Mouse (Mus musculus): ENCODE results near the gene Mst1. TPM values are rescaled to one million over a fixed set of nuclear protein-coding genes. Genes with fewer than 3 reads are reported as not detected.

Gene Mst1
- not detected for total RNA-seq (2023)

DNA sequence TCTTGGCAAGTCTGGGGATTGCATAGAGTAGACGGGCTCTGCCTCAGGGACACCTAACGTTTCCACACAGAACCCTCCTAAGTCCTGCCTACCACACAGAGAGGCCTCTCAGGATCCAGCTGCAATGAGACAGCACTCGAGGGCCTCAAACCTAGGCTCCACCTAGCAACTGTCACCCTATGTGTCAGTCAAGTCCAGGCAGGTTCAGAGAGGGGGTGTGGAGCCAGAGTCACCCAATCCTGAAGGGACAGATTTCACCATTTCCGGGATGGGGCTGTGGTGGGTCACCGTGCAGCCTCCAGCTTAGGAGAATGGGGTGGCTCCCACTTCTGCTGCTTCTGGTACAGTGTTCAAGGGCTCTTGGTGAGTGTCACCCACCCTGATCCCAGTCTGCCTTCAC lies at the start of gene Mst1:
Gene Mst1, plus strand, starts transcription at position 269 of the 400 bp plus-strand sequence.

GRCm38 (mm10) chr9:108049016-108049455 lies 31.2 kb upstream of the Mst1 start, which contains the start of gene Gmppb:
Gene Gmppb (plus strand): TSS chr9:108049242.

DNA sequence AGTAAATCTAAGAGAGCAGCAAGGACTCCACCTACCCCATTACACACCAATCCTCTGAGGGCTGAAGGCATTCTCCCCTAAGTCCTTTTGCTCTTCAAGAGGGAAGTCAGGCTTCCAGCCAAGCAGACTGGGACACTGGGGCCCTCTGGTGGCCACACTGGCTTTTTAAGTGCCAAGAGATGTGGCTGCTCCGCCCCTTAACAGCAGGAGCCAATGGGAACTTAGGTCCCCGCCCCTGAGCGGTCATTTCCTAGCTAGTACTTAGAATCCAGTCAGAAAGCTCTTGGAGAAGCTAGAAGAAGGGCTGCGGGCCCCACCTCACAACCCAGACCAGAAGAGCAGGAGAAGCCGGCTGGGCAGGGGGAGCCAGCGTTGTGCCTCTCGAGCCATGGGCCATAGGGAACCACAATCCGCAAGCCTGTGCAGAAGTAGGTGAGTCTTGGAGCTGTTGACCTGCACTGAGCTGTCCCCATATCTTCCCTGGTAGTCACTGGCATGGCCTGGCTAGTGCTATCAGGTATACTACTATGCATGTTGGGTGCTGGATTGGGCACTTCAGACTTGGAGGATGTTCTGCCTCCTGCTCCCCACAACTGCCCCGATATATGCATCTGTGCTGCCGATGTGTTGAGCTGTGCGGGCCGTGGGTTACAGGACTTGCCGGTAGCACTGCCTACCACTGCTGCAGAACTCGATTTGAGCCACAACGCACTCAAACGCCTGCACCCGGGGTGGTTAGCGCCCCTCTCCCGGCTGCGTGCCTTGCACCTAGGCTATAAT lies 27.2 kb upstream of the Mst1 start, which contains the start of gene Amigo3:
Gene Amigo3, plus strand, starts transcription at position 275 of the 780 bp plus-strand sequence.

DNA sequence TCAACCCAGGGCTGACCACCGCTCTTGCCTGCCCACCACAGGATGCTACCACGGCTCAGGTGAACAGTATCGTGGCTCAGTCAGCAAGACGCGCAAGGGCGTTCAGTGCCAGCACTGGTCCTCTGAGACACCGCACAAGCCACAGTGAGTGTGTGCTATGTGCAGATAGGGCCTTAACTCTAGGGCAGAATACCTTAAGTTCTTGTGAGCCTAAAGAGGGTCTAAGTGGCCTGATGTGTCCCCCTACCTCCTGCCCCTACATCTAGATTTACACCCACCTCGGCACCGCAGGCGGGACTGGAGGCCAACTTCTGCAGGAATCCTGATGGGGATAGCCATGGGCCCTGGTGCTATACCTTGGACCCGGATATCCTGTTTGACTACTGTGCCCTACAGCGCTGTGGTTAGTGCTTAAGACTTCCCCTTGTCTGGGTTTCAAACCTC lies 2.8 kb downstream of the Mst1 start, which contains the start of gene Rnf123:
Gene Rnf123, minus strand, starts transcription at position 359 of the 444 bp plus-strand sequence.

DNA sequence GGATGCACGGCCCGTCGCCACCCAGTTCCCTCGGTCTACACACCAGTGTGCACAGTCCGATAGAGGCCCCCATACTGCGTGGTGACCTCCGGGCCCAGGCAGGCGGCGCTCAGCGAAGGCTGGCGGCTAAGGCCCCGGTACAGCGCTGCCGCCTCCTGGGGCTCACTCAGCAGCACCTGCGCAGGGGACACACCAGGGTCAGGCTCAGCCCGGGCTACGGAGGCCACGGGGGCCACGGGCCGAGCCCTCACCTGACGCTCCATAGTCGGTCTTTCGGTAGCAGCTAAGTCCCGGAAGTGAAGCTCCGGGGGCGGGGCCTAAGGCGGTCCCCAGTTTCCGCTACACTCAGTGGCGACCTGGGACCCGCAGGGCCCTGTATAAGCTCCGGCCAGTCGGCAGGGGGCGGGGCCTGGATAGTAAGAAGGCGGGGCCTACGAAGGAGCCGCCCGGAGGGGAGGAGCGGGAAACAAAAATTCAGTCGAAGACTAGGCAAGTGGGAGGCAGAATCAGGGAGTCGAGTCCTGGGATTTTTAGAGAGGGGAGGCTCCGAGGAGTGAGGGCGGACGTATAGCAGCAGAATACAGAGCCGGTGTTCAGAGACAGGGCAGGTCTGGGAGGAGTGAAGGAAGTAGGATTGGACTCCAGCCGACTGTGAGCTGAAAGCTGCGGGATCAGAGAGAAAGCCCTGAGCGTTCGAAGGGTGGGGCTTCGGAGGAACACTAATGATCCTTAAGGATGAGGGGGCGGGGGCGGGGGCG lies 14.1 kb downstream of the Mst1 start, which contains the start of gene Apeh:
Gene Apeh, minus strand, starts transcription at position 423 of the 758 bp plus-strand sequence.

Other genes starting within 250 kb of the Mst1 start
- 100 to 1,000 TPM in 1 of 2 experiments, 10 to 100 TPM in 1; 77.0 to 109 TPM for gene Rbm6, start 207.2 kb upstream of the Mst1 start, total RNA-seq (2023)
- gene Mon1a, start 192.3 kb upstream of the Mst1 start, total RNA-seq (2023): 10 to 100 TPM; 14.9 to 15.2 TPM
- gene Mst1r, start 173.6 kb upstream of the Mst1 start, total RNA-seq (2023): 1 to 10 TPM; 2.7 to 6.2 TPM
- not detected for gene Actl11, start 152.0 kb upstream of the Mst1 start, total RNA-seq (2023)
- not detected for gene Camkv, start 144.8 kb upstream of the Mst1 start, total RNA-seq (2023)
- gene Traip, start 130.3 kb upstream of the Mst1 start, total RNA-seq (2023): 1 to 10 TPM in 1 of 2 experiments, under 1 TPM in 1; 0.81 to 2.0 TPM
- 100 to 1,000 TPM in 1 of 2 experiments, 10 to 100 TPM in 1; 96.0 to 107 TPM for gene Uba7, start 104.9 kb upstream of the Mst1 start, total RNA-seq (2023)
- gene Gm20661, start 97.4 kb upstream of the Mst1 start, total RNA-seq (2023): not detected
- 1 to 10 TPM; 2.9 TPM for gene Inka1, start 94.6 kb upstream of the Mst1 start, total RNA-seq (2023)
- gene Cdhr4, start 87.9 kb upstream of the Mst1 start, total RNA-seq (2023): not detected
- gene Gm20662, start 84.1 kb upstream of the Mst1 start, total RNA-seq (2023): not detected
- gene Ip6k1, start 77.9 kb upstream of the Mst1 start, total RNA-seq (2023): 100 to 1,000 TPM in 1 of 2 experiments, 10 to 100 TPM in 1; 94.3 to 123 TPM
- gene Gmppb, start 31.2 kb upstream of the Mst1 start, total RNA-seq (2023): 10 to 100 TPM; 18.7 to 25.7 TPM
- gene Amigo3, start 27.3 kb upstream of the Mst1 start, total RNA-seq (2023): 1 to 10 TPM; 4.3 to 5.0 TPM
- gene Rnf123, start 2.9 kb downstream of the Mst1 start, total RNA-seq (2023): 10 to 100 TPM; 66.5 to 82.0 TPM
- 10 to 100 TPM; 60.0 to 60.3 TPM for gene Apeh, start 14.2 kb downstream of the Mst1 start, total RNA-seq (2023)
- gene Bsn, start 109.9 kb downstream of the Mst1 start, total RNA-seq (2023): under 1 TPM; 0.21 to 0.37 TPM
- gene Dag1, start 183.5 kb downstream of the Mst1 start, total RNA-seq (2023): 10 to 100 TPM; 14.6 to 16.6 TPM
- gene Nicn1, start 210.0 kb downstream of the Mst1 start, total RNA-seq (2023): 1 to 10 TPM; 2.2 to 2.9 TPM
- 1 to 10 TPM; 1.0 TPM for gene Amt, start 216.4 kb downstream of the Mst1 start, total RNA-seq (2023)
- 100 to 1,000 TPM; 645 to 652 TPM for gene Rhoa, start 225.7 kb downstream of the Mst1 start, total RNA-seq (2023)
- 10 to 100 TPM; 13.5 to 16.4 TPM for gene Tcta, start 225.7 kb downstream of the Mst1 start, total RNA-seq (2023)

Data from monocyte, adult 59 days (primary cell).